Mouse (Mus musculus) hindbrain, embryonic 15.5 days (tissue): ENCODE data around the gene Enthd1. TPM values are rescaled to one million over a fixed set of nuclear protein-coding genes. Genes with fewer than 3 reads are reported as not detected.

Experiments
- ATAC-seq: fragments of 200-750 bp; cut with Nextera tagmentation; 2 replicates; pipeline ENCODE4 v1.8.0; 2017; ENCODE audit warnings: low read depth, moderate number of reproducible peaks, moderate TSS enrichment; ENCODE audit not compliant: low FRiP score
- H3K27ac ChIP-seq: fragments of 300-500 bp; sonication (generic); replicated peaks from 2 replicates; pipeline ENCODE4 v1.5.1; 2015; ENCODE audit warnings: mild to moderate bottlenecking, inconsistent platforms
- H3K27me3 ChIP-seq: fragments of 300-500 bp; sonication (generic); 2 replicates; pipeline ENCODE4 v1.6.1; 2015; ENCODE audit warnings: control low read depth, inconsistent platforms
- H3K36me3 ChIP-seq: fragments of 300-500 bp; sonication (generic); 2 replicates; pipeline ENCODE4 v1.6.1; 2015; ENCODE audit warnings: control low read depth, inconsistent platforms
- H3K4me1 ChIP-seq: fragments of 300-500 bp; sonication (generic); replicated peaks from 2 replicates; pipeline ENCODE4 v1.6.1; 2015; ENCODE audit warnings: control low read depth, inconsistent platforms
- H3K4me2 ChIP-seq: fragments of 300-500 bp; sonication (generic); 2 replicates; pipeline ENCODE4 v1.6.1; 2015; ENCODE audit warnings: moderate library complexity, mild to moderate bottlenecking, inconsistent platforms
- H3K4me3 ChIP-seq: fragments of 300-500 bp; sonication (generic); 2 replicates; pipeline ENCODE4 v1.5.1; 2015; ENCODE audit warnings: mild to moderate bottlenecking, inconsistent platforms
- H3K9ac ChIP-seq: fragments of 300-500 bp; sonication (generic); 2 replicates; pipeline ENCODE4 v1.6.1; 2015; ENCODE audit warnings: inconsistent platforms
- H3K9me3 ChIP-seq: fragments of 300-500 bp; sonication (generic); 2 replicates; pipeline ENCODE4 v1.6.1; 2016; ENCODE audit warnings: control low read depth, inconsistent platforms
- WGBS: fragments of 180-500 bp; shearing (Covaris S2); methylation state at CpG from one replicate; pipeline ENCODE4 v1.1.7; 2015; 5-methylcytosine and 5-hydroxymethylcytosine counted together
- polyA plus RNA-seq: library from polyadenylated mRNA; unstranded; fragments of >200 nt; fragmentation: Nextera tagmentation; extraction: Ambion mirVana; gene quantifications from 2 replicates; pipeline ENCODE4 v1.2.1, GENCODE M21; 2015

Enthd1 gene
- polyA plus RNA-seq, 1 experiment from 2014 or later: not detected

- no peak within 1 kb of the TSS for H3K4me3 ChIP-seq
- no peaks in the 10 kb centered on the region for H3K9me3 ChIP-seq
- H3K27ac ChIP-seq: no peak within 1 kb of the TSS
- no peak for ATAC-seq
- H3K36me3 ChIP-seq: no peaks in the 10 kb centered on the region
- WGBS: 70% methylated on average over 12 of the region's 12 CpGs
- peaks cover 13% of the 10 kb centered on the region for H3K4me1 ChIP-seq
- no peak within 1 kb of the TSS for H3K9ac ChIP-seq
- H3K27me3 ChIP-seq: no peaks in the 10 kb centered on the region
- no peak within 1 kb of the TSS for H3K4me2 ChIP-seq
These were observed 7.3 kb upstream of the Enthd1 start, which contains the start of gene Grap2 for GRCm38 (mm10) chr15:80572291-80572690. Gene Grap2, plus strand, starts transcription at chr15:80572594.

DNA sequence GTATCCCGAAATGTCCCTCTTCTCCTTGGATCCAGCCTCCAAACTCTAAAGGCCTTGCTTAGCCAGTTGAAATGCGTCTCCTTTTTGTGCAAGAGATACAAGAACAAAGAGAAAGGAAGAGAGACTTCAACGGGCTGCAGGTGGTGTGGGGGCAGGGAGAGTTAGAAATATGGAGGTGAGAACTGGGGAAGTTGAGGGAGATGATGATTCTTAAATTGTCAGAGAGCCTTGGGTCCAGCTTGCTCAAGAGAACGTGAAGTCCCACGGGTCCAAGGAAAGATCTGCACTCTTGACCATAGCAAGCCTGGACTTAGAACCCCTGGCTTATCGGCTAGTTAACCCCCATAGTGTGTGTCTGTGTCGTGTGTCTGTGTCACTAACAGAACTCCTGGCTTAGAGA is 6.7 kb upstream of the Enthd1 start:
- WGBS: 74% methylated on average over 7 of the region's 7 CpGs
- ATAC-seq: no peak
- Histone ChIP-seq H3K9me3 (no peaks in the 10 kb centered on the region), H3K4me1 (peaks cover 6% of the 10 kb centered on the region; the same call in 1 of the 2 replicates), H3K36me3 (no peaks in the 10 kb centered on the region), H3K4me2 (no peak overlapping the region), H3K9ac (no peak overlapping the region), H3K27me3 (no peaks in the 10 kb centered on the region), H3K4me3 (no peak overlapping the region), H3K27ac (no peak overlapping the region)

DNA sequence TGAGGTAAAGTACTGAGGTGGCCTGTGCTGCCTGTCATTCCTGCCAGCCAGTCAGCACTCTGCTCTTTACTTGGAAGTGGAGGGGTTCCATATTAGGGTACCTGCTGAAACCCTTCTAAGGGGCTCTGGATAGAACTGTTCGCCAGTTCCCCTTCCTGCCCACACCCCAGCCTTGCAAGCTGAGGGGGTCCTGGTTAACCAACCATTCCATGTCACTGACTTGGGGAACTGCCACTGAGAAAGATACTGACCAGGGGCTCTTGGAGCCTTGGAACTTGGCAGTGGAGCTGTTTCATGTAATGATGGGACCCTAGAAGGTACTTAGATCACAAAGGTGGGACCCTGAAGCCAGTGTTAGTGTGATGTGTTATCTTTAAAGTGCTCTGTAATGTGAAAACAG is 5.3 kb upstream of the Enthd1 start:
- no peaks in the 10 kb centered on the region for H3K9me3 ChIP-seq
- 0 out of 2 replicates have a peak, but pooled peaks cover 2% of the 10 kb centered on the region for H3K4me1 ChIP-seq
- no peak overlapping the region for H3K27ac ChIP-seq
- no peak overlapping the region for H3K9ac ChIP-seq
- ATAC-seq: no peak
- H3K4me3 ChIP-seq: no peak overlapping the region
- no peaks in the 10 kb centered on the region for H3K36me3 ChIP-seq
- H3K4me2 ChIP-seq: no peak overlapping the region
- no peaks in the 10 kb centered on the region for H3K27me3 ChIP-seq
- WGBS: 93% methylated on average over 1 of the region's 1 CpGs

- H3K4me2 ChIP-seq: no peak overlapping the region
- H3K4me1 ChIP-seq: 0 out of 2 replicates have a peak, but pooled peaks cover 2% of the 10 kb centered on the region
- no peak overlapping the region for H3K9ac ChIP-seq
- no peak overlapping the region for H3K4me3 ChIP-seq
- 89% methylated on average over 7 of the region's 7 CpGs for WGBS
- no peak overlapping the region for H3K27ac ChIP-seq
- no peak for ATAC-seq
- no peaks in the 10 kb centered on the region for H3K9me3 ChIP-seq
- no peaks in the 10 kb centered on the region for H3K27me3 ChIP-seq
- H3K36me3 ChIP-seq: no peaks in the 10 kb centered on the region
These were observed 4.2 kb upstream of the Enthd1 start for GRCm38 (mm10) chr15:80569205-80569604.

DNA sequence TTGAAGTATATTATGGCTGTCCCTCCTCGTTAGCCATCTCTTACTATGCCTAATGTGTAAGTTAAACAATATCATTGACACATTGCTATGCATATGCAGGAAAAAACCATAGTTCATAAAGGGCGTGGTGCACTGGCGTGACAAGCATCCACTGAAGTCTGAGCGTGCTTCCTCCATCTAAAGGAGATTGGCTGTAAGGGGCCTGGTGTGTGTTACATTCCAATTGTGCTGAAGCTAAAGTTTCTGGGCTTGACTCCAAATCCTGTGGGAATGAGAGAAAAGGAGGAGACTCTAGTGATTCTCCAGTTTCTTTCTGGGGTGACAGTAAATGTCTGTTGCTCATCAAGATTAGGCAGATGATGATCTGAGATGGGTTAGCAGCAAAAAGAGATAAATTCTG is 2.8 kb upstream of the Enthd1 start:
- H3K4me1 ChIP-seq: 0 out of 2 replicates have a peak, but pooled peaks cover 2% of the 10 kb centered on the region
- 78% methylated on average over 4 of the region's 4 CpGs for WGBS
- no peak for ATAC-seq
- H3K9me3 ChIP-seq: no peaks in the 10 kb centered on the region
- no peaks in the 10 kb centered on the region for H3K36me3 ChIP-seq
- H3K9ac ChIP-seq: no peak overlapping the region
- no peak overlapping the region for H3K27ac ChIP-seq
- no peak overlapping the region for H3K4me2 ChIP-seq
- no peaks in the 10 kb centered on the region for H3K27me3 ChIP-seq
- H3K4me3 ChIP-seq: no peak overlapping the region

DNA sequence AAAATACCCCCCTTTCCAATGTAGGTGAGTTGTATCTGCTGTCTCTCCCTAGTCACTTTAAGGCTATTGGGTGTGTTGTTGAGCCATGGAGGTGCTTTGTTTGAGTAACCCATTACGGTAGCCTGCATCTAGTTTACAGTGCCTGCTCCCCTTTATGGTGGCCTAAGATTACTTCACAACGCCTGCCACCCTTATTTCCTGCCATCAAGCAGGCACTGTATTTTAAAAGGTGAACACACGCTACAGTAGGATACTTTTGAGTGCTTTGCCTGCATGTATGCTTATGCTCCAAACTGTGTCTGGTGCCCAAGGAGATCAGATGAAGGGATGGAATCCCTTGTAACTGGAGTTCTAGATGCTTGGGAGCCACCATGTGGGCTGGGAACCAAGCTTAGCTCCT is 2.2 kb upstream of the Enthd1 start:
- WGBS: 90% methylated on average over 3 of the region's 3 CpGs
- ATAC-seq: no peak

GRCm38 (mm10) chr15:80566696-80567095 is 1.7 kb upstream of the Enthd1 start:
- H3K36me3 ChIP-seq: no peaks in the 10 kb centered on the region
- ATAC-seq: no peak
- H3K27me3 ChIP-seq: no peaks in the 10 kb centered on the region
- no peak overlapping the region for H3K9ac ChIP-seq
- no peak overlapping the region for H3K4me2 ChIP-seq
- H3K4me3 ChIP-seq: no peak overlapping the region
- 0 out of 2 replicates have a peak, but pooled peaks cover 2% of the 10 kb centered on the region for H3K4me1 ChIP-seq
- 96% methylated on average over 6 of the region's 6 CpGs for WGBS
- H3K9me3 ChIP-seq: no peaks in the 10 kb centered on the region
- no peak overlapping the region for H3K27ac ChIP-seq

More for the DNA sequence above, 2.2 kb upstream of the Enthd1 start:
- Histone ChIP-seq H3K9ac (no peak overlapping the region), H3K27me3 (no peaks in the 10 kb centered on the region), H3K36me3 (no peaks in the 10 kb centered on the region), H3K9me3 (no peaks in the 10 kb centered on the region), H3K4me1 (0 out of 2 replicates have a peak, but pooled peaks cover 2% of the 10 kb centered on the region), H3K4me2 (no peak overlapping the region), H3K4me3 (no peak overlapping the region), H3K27ac (no peak overlapping the region)

- no peak overlapping the region for H3K4me3 ChIP-seq
- H3K36me3 ChIP-seq: no peaks in the 10 kb centered on the region
- no peak overlapping the region for H3K27ac ChIP-seq
- H3K9ac ChIP-seq: no peak overlapping the region
- no peaks in the 10 kb centered on the region for H3K27me3 ChIP-seq
- 0 out of 2 replicates have a peak, but pooled peaks cover 7% of the 10 kb centered on the region for H3K4me1 ChIP-seq
- 93% methylated on average over 6 of the region's 6 CpGs for WGBS
- no peak overlapping the region for H3K4me2 ChIP-seq
- no peaks in the 10 kb centered on the region for H3K9me3 ChIP-seq
- ATAC-seq: no peak
These were observed 1.2 kb downstream of the Enthd1 start for GRCm38 (mm10) chr15:80563634-80564208.

GRCm38 (mm10) chr15:80562446-80562845 is 2.5 kb downstream of the Enthd1 start:
- ATAC-seq: no peak

GRCm38 (mm10) chr15:80560646-80561580 is 4.0 kb downstream of the Enthd1 start:
- no peaks in the 10 kb centered on the region for H3K27me3 ChIP-seq
- H3K4me1 ChIP-seq: 0 out of 2 replicates have a peak, but pooled peaks cover 7% of the 10 kb centered on the region
- WGBS: 62% methylated on average over 15 of the region's 15 CpGs
- no peak for ATAC-seq
- H3K4me3 ChIP-seq: no peak overlapping the region
- no peak overlapping the region for H3K9ac ChIP-seq
- H3K27ac ChIP-seq: no peak overlapping the region
- no peaks in the 10 kb centered on the region for H3K9me3 ChIP-seq
- H3K36me3 ChIP-seq: no peaks in the 10 kb centered on the region
- no peak overlapping the region for H3K4me2 ChIP-seq

More at GRCm38 (mm10) chr15:80562446-80562845, 2.5 kb downstream of the Enthd1 start:
- Histone ChIP-seq H3K36me3 (no peaks in the 10 kb centered on the region), H3K27me3 (no peaks in the 10 kb centered on the region), H3K9me3 (no peaks in the 10 kb centered on the region), H3K4me2 (no peak overlapping the region), H3K9ac (no peak overlapping the region), H3K4me1 (0 out of 2 replicates have a peak, but pooled peaks cover 7% of the 10 kb centered on the region), H3K4me3 (no peak overlapping the region), H3K27ac (no peak overlapping the region)
- 73% methylated on average over 3 of the region's 3 CpGs for WGBS

- Histone ChIP-seq H3K4me1 (0 out of 2 replicates have a peak, but pooled peaks cover 4% of the 10 kb centered on the region), H3K4me3 (no peak overlapping the region), H3K27ac (no peak overlapping the region), H3K27me3 (no peaks in the 10 kb centered on the region), H3K4me2 (no peak overlapping the region), H3K9me3 (no peaks in the 10 kb centered on the region), H3K9ac (no peak overlapping the region), H3K36me3 (no peaks in the 10 kb centered on the region)
- 62% methylated on average over 14 of the region's 14 CpGs for WGBS
- no peak for ATAC-seq
These were observed 5.0 kb downstream of the Enthd1 start for GRCm38 (mm10) chr15:80559978-80560377.

DNA sequence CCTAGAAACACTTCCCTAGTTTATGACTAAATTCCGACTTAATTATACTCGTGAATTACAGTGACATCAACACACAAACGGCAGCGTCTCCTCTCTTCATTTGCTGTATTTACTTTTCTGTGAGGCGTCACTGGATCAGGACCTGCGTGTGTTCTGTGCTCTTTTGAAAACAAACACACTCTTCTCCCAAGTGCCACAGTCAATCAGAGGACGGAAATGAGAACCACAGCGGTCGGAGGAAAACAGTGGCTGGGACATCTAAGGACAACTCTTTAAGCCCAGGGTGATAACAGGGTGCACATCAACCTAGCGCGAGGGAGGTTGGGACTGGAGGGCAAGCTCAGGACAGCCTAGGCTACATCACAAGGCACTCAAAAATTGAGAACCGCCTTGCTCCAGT is 5.4 kb downstream of the Enthd1 start:
- no peak for ATAC-seq
- H3K4me3 ChIP-seq: no peak overlapping the region
- no peaks in the 10 kb centered on the region for H3K36me3 ChIP-seq
- 0 out of 2 replicates have a peak, but pooled peaks cover 4% of the 10 kb centered on the region for H3K4me1 ChIP-seq
- no peak overlapping the region for H3K9ac ChIP-seq
- no peaks in the 10 kb centered on the region for H3K9me3 ChIP-seq
- whole genome bisulfite sequencing: 72% methylated on average over 12 of the region's 12 CpGs
- no peak overlapping the region for H3K4me2 ChIP-seq
- H3K27ac ChIP-seq: no peak overlapping the region
- H3K27me3 ChIP-seq: no peaks in the 10 kb centered on the region
